Mouse (Mus musculus): ENCODE measurements around the gene D430041D05Rik.

- TF ChIP-seq POLR2A (IDR thresholded peaks at IDR 0.05; ENCODE audit: borderline replicate concordance, low read depth, low read length) (no peak), CTCF (IDR thresholded peaks at IDR 0.05; ENCODE audit: low read depth, low read length) (no peak)
Observed at GRCm38 (mm10) chr2:104377990-104378389, 32.8 kb downstream of the D430041D05Rik start.
